Mouse (Mus musculus) liver, embryonic 14.5 days (tissue): ENCODE data around the gene Higd2a.

Source experiments
- CTCF ChIP-seq: IDR thresholded peaks from 2 replicates; pipeline ENCODE4 v1.5.1; 2016; ENCODE audit warnings: antibody characterized with exemption, low read depth, control low read depth
- EP300 ChIP-seq: IDR thresholded peaks from 2 replicates; pipeline ENCODE4 v1.6.1; 2016; ENCODE audit warnings: antibody characterized with exemption, low read depth

DNA sequence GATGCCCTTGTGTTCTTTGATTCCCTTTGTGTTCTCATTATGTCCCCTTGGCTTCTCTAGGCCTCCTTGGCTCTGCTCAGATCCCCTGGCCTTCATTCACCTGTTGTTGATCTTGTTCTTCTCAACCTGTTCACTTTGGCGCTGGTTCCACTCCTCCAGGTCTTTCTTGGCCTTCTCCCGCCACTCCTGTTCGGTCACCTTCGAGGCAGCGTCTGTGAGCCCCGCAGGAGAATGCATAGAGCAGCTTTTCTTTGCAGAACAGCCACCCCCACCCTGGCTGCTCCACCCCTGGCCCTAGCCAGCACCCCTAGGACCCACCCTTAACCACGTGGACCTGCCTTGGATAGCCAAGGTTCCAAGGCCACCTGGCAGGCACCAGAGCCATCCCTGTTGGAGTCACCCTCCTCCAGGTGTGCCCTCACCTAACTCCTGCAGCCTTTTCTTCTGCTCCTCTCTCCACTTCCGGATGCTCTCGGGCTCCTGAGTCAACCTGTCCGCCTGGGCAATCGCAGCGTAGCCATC lies 8.7 kb downstream of the Higd2a start:
- no peak for TF ChIP-seq CTCF
- TF ChIP-seq EP300: no peak
